8 mouse cellular contexts compared by ENCODE assay signal in the genomic region with DNA sequence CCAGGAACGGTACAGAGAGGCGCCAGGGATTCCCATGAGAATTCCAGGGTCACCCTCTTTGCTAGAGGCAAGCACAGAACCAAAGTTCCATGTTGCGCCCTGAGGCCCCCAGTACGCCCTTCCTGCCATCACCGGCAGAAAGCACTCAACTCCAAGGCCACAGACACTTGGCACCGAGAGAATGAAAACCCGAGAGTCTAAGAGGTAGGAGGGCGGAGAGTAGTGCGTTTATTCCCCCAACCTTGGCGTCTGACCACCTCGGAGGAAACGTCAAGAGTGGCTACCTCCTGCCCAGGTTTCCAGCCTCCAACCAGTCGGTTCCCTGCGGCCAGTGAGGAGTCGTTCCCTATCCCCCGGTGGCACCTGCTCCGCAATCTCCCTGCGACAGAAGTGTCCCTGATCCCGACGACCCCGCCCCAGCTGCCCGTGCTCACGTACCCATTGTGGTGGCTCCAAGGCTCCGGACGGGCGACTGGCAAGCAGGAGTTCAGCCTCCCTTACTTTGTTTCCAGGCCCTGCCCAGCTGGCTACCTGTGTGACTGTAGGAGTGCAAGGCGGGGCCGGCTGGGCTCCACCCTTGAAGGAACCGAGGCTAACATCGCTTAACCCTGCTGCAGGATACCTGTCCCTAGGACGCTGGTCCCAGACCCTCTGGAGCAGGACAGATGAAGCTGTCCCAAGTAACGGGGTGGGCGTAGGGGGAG. TPM values are rescaled to one million over a fixed set of nuclear protein-coding genes. Genes with fewer than 3 reads are reported as not detected.
DNase-seq lines count a peak whose midpoint lies in the region; ATAC-seq and TF ChIP-seq lines count a peak whose summit lies in the region.

Gene Slc15a1, minus strand, starts transcription at position 472 of the 704 bp plus-strand sequence.

- H3K9me3 ChIP-seq in kidney, embryonic 14.5 days (ENCODE audit: control insufficient read depth, low read length) = no peaks in the 10 kb centered on the region
- no peaks in the 10 kb centered on the region for H3K9me3 ChIP-seq in hindbrain, embryonic 13.5 days

- no peak within 1 kb of the TSS for H3K9ac ChIP-seq in kidney, embryonic 14.5 days (ENCODE audit: low read depth, low read length)
- H3K9ac ChIP-seq in hindbrain, embryonic 13.5 days = no peak within 1 kb of the TSS

- no peak for ATAC-seq in kidney, embryonic 14.5 days (ENCODE audit: low FRiP score, low TSS enrichment)
- ATAC-seq in hindbrain, embryonic 13.5 days (ENCODE audit: low FRiP score) = no peak

- no peak within 1 kb of the TSS for H3K27ac ChIP-seq in kidney, embryonic 14.5 days (ENCODE audit: low read depth, low read length)
- H3K27ac ChIP-seq in hindbrain, embryonic 13.5 days = no peak within 1 kb of the TSS

- peak; percentile 34; the same call in 1 of the 2 replicates for TF ChIP-seq POLR2A in lung, adult 2 months (IDR thresholded peaks at IDR 0.05; ENCODE audit: borderline replicate concordance, extremely low read depth, low read depth, low read length)

- H3K4me1 ChIP-seq in kidney, embryonic 14.5 days (ENCODE audit: control insufficient read depth, insufficient read depth, low read length) = peaks cover 8% of the 10 kb centered on the region; the same call in 1 of the 2 replicates
- H3K4me1 ChIP-seq in hindbrain, embryonic 13.5 days (replicated peaks) = peaks cover 6% of the 10 kb centered on the region
- no peaks in the 10 kb centered on the region for H3K4me1 ChIP-seq in lung, adult 2 months (ENCODE audit: control insufficient read depth, insufficient read depth, low read length)

- DNase-seq in kidney, adult 9 months = no peak
- DNase-seq in lung, adult 2 months = peak; percentile 34
- peak; percentile 10 for DNase-seq in retina, postnatal 1 day
- no peak for DNase-seq in thymus, postnatal 4 days
- no peak for DNase-seq in left cerebral cortex, adult 9 months (ENCODE audit: low spot score in 2 of 2)
- DNase-seq in spleen, adult 12 weeks (ENCODE audit: low spot score) = no peak

- peak within 1 kb of the TSS; percentile 23 for H3K4me3 ChIP-seq in kidney, embryonic 14.5 days (ENCODE audit: low read length)
- peak within 1 kb of the TSS; percentile 8 for H3K4me3 ChIP-seq in hindbrain, embryonic 13.5 days
- peak within 1 kb of the TSS; percentile 7 for H3K4me3 ChIP-seq in lung, adult 2 months (replicated peaks; ENCODE audit: extremely low read depth, low read depth, low read length)

- TF ChIP-seq CTCF in lung, adult 2 months (IDR thresholded peaks at IDR 0.05; ENCODE audit: insufficient read depth, low read length) = no peak

- peaks cover 15% of the 10 kb centered on the region; the same call in 1 of the 2 replicates for H3K27me3 ChIP-seq in kidney, embryonic 14.5 days (ENCODE audit: control insufficient read depth, insufficient read depth, low read length)
- peaks cover 39% of the 10 kb centered on the region for H3K27me3 ChIP-seq in hindbrain, embryonic 13.5 days

- WGBS in kidney, embryonic 14.5 days = 8% methylated on average over 33 of the region's 33 CpGs
- WGBS in hindbrain, embryonic 13.5 days = 11% methylated on average over 33 of the region's 33 CpGs
- 15% methylated on average over 33 of the region's 33 CpGs for WGBS in lung, adult 2 months

- peak within 1 kb of the TSS; percentile 31 for H3K4me2 ChIP-seq in kidney, embryonic 14.5 days (replicated peaks; ENCODE audit: low read depth, low read length)
- peak within 1 kb of the TSS; percentile 36 for H3K4me2 ChIP-seq in hindbrain, embryonic 13.5 days

- no peaks in the 10 kb centered on the region for H3K36me3 ChIP-seq in kidney, embryonic 14.5 days (ENCODE audit: control insufficient read depth, insufficient read depth, low read length)
- H3K36me3 ChIP-seq in hindbrain, embryonic 13.5 days = no peaks in the 10 kb centered on the region

RNA-seq across cellular contexts. Expression of gene Slc15a1, which starts in this region (rescaled TPM):
- 0.15 and 0.20 TPM in 2 replicates for polyA plus RNA-seq in kidney, embryonic 14.5 days (2014; fragmentation: Nextera tagmentation; extraction: Ambion mirVana)
- not detected in 2 replicates for polyA plus RNA-seq in hindbrain, embryonic 13.5 days (2015; fragmentation: Nextera tagmentation; extraction: Ambion mirVana)
- 1.5 and 2.4 TPM in 2 replicates for polyA plus RNA-seq in lung, adult 2 months (2012; rRNA removed)

Comparison
In these comparisons a context has a peak if more than half of its experiments do, and no peak if none do; other contexts are left out.
1. DNase-seq: peak in lung, adult 2 months (single experiment) and retina, postnatal 1 day (single experiment); none in kidney, adult 9 months (single experiment), thymus, postnatal 4 days (single experiment), left cerebral cortex, adult 9 months (0 of 2) and spleen, adult 12 weeks (single experiment).
2. Peak in every context shown above with its lines, with median percentiles within 50 percentile points of each other: H3K4me3 ChIP-seq.